Comparison of ENCODE assay signal across 8 mouse cellular contexts in genomic region chr14:79157451-79158218, GRCm38 (mm10).
DNase-seq lines count a peak whose midpoint lies in the region; ATAC-seq lines count a peak whose summit lies in the region.
"Had no signal": no experiment of that assay in that cellular context is flagged by ENCODE, and none has a peak within 500 bp of the region (broad histone marks: within the 10 kb centered on the region; RNA-seq: fewer than 3 reads in every experiment).

No protein-coding gene starts in this region.

- H3K27ac ChIP-seq in embryonic facial prominence, embryonic 14.5 days (replicated peaks; ENCODE audit: low read depth, low read length): peak overlapping the region; percentile 35; the same call in 1 of the 2 replicates
- peak overlapping the region; percentile 63 for H3K27ac ChIP-seq in limb, embryonic 10.5 days
- H3K27ac ChIP-seq: macrophage had no signal

- H3K27me3 ChIP-seq in embryonic facial prominence, embryonic 14.5 days (replicated peaks; ENCODE audit: control insufficient read depth, insufficient read depth, low read length): no peaks in the 10 kb centered on the region
- no peaks in the 10 kb centered on the region for H3K27me3 ChIP-seq in limb, embryonic 10.5 days (ENCODE audit: low read depth, poor library complexity, severe bottlenecking)

- peaks cover 28% of the 10 kb centered on the region for H3K4me1 ChIP-seq in embryonic facial prominence, embryonic 14.5 days (ENCODE audit: control insufficient read depth, insufficient read depth, low read length)
- H3K4me1 ChIP-seq in limb, embryonic 10.5 days: peaks cover 30% of the 10 kb centered on the region

- peak; percentile 74 for ATAC-seq in embryonic facial prominence, embryonic 14.5 days (ENCODE audit: low read depth)

- H3K9me3 ChIP-seq in embryonic facial prominence, embryonic 14.5 days (ENCODE audit: control insufficient read depth, low read length): no peaks in the 10 kb centered on the region
- H3K9me3 ChIP-seq in limb, embryonic 10.5 days (replicated peaks): no peaks in the 10 kb centered on the region

- 0 out of 2 replicates have a peak overlapping the region, but pooled peaks have one; percentile 14 for H3K4me2 ChIP-seq in embryonic facial prominence, embryonic 14.5 days (ENCODE audit: low read depth, low read length)

- DNase-seq in cerebellum, adult 11-12 months: peak; percentile 88
- DNase-seq in embryonic facial prominence, embryonic 14.5 days (ENCODE audit: low spot score): peak; percentile 80
- peak; percentile 66 to 73 for DNase-seq in heart, postnatal 10 days
- DNase-seq in limb, embryonic 10.5 days (ENCODE audit: low spot score): no peak
- DNase-seq in ovary, adult 18-20 months (ENCODE audit: low spot score): peak; percentile 67
- no peak for DNase-seq in spleen, postnatal 14 days (ENCODE audit: low spot score in 2 of 2)
- no peak for DNase-seq in embryo, embryonic 11 days

- intact Hi-C loops in heart, postnatal 10 days (cut with DNase I): no loop called here

- no peak overlapping the region for H3K9ac ChIP-seq in embryonic facial prominence, embryonic 14.5 days (ENCODE audit: low read depth, low read length)

- H3K4me3 ChIP-seq in embryonic facial prominence, embryonic 14.5 days (ENCODE audit: low read depth, low read length): no peak overlapping the region
- no peak overlapping the region for H3K4me3 ChIP-seq in limb, embryonic 10.5 days

- WGBS in embryonic facial prominence, embryonic 14.5 days: 21% methylated on average over 16 of the region's 17 CpGs
- 56% methylated on average over 16 of the region's 17 CpGs for WGBS in limb, embryonic 10.5 days

- H3K36me3 ChIP-seq in embryonic facial prominence, embryonic 14.5 days (ENCODE audit: control insufficient read depth, insufficient read depth, low read length): no peaks in the 10 kb centered on the region
- H3K36me3 ChIP-seq in limb, embryonic 10.5 days: no peaks in the 10 kb centered on the region

Comparison
In these comparisons a context has a peak if more than half of its experiments do, and no peak if none do; other contexts are left out.
1. DNase-seq: peak in cerebellum, adult 11-12 months (single experiment), embryonic facial prominence, embryonic 14.5 days (single experiment), heart, postnatal 10 days (2 of 2) and ovary, adult 18-20 months (single experiment); none in limb, embryonic 10.5 days (single experiment), spleen, postnatal 14 days (0 of 2) and embryo, embryonic 11 days (single experiment).